Mouse (Mus musculus): ENCODE measurements around the gene Btrc. TPM values are rescaled to one million over a fixed set of nuclear protein-coding genes. Genes with fewer than 3 reads are reported as not detected.
"Not testable (repeated sequence)": the region's sequence is repeated elsewhere in the genome, so short reads cannot be mapped to it uniquely, and the experiment has no call there.

Gene Btrc
- polyA plus RNA-seq, 2 experiments: 41.5 to 44.1 TPM

DNA sequence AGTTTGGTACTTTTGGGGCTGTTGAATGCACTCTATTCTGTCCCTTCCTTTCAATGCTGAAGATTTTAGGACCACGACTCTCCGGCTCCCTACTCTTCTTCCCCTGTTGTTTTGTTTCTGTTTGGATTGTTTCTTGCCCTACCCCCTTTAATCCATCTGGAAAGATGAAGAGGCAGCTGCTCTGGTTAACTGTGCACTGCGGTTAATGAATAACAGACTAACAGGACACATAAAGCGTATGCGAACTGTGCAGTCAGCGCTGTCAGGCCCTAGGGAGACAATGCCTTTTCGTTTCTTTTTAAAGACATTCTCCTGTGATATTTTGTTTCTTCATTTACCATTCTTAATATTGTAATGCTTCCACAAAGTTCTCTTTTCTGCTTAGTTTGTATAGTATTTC is 58.7 kb downstream of the Btrc start:
- Histone ChIP-seq H3K36me3 (ENCODE audit: control insufficient read depth, insufficient read depth, low read length) (no peaks in the 10 kb centered on the region), H3K4me2 (replicated peaks; ENCODE audit: low read depth, low read length, severe bottlenecking) (no peak overlapping the region; the same call in 1 of the 2 replicates), H3K4me3 (replicated peaks; ENCODE audit: low read length) (no peak overlapping the region; the same call in 1 of the 2 replicates), H3K9me3 (ENCODE audit: control insufficient read depth, low read length) (no peaks in the 10 kb centered on the region), H3K27ac (replicated peaks; ENCODE audit: low read depth, low read length) (no peak overlapping the region), H3K9ac (ENCODE audit: low read depth, low read length, severe bottlenecking) (no peak overlapping the region), H3K4me1 (ENCODE audit: control insufficient read depth, insufficient read depth, low read length) (peaks cover 6% of the 10 kb centered on the region; the same call in 1 of the 2 replicates), H3K27me3 (ENCODE audit: control insufficient read depth, insufficient read depth, low read length) (no peaks in the 10 kb centered on the region)
- ATAC-seq (ENCODE audit: low FRiP score, low read depth) (no peak), DNase-seq (ENCODE audit: low spot score) (peak; percentile 42)
- TF ChIP-seq POLR2A (IDR thresholded peaks at IDR 0.05; ENCODE audit: borderline replicate concordance, extremely low read depth, insufficient read depth, insufficient read length): no peak
- 22% methylated on average over 7 of the region's 7 CpGs for WGBS

DNA sequence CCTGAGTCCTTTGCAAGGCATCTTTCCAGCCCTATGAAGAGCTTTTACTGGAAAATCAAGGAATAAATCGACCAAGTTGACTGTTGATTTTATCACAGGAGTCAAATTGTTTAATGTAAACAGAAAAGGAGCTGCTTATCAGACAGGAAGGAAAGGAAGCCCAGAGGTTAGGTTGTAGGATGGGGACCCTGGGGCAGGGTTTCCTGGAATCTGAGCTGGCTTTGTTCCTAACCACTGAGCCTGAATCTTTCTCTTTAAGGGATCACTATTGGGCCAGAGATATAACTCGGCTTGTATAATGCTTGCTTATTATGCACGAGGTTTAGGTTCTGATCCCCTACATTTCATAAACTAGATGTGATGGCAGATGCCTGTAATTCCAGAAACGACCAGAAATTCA is 64.6 kb downstream of the Btrc start:
- no peak for TF ChIP-seq POLR2A (IDR thresholded peaks at IDR 0.05; ENCODE audit: borderline replicate concordance, extremely low read depth, insufficient read depth, insufficient read length)
- Histone ChIP-seq H3K9me3 (ENCODE audit: control insufficient read depth, low read length) (no peaks in the 10 kb centered on the region), H3K4me1 (ENCODE audit: control insufficient read depth, insufficient read depth, low read length) (peaks cover 3% of the 10 kb centered on the region; the same call in 1 of the 2 replicates), H3K4me2 (replicated peaks; ENCODE audit: low read depth, low read length, severe bottlenecking) (no peak overlapping the region), H3K27me3 (ENCODE audit: control insufficient read depth, insufficient read depth, low read length) (no peaks in the 10 kb centered on the region), H3K9ac (ENCODE audit: low read depth, low read length, severe bottlenecking) (no peak overlapping the region), H3K27ac (replicated peaks; ENCODE audit: low read depth, low read length) (no peak overlapping the region), H3K36me3 (ENCODE audit: control insufficient read depth, insufficient read depth, low read length) (no peaks in the 10 kb centered on the region), H3K4me3 (replicated peaks; ENCODE audit: low read length) (no peak overlapping the region)
- WGBS: 74% methylated on average over 4 of the region's 4 CpGs
- no peak for DNase-seq (ENCODE audit: low spot score)
- ATAC-seq (ENCODE audit: low FRiP score, low read depth): no peak

DNA sequence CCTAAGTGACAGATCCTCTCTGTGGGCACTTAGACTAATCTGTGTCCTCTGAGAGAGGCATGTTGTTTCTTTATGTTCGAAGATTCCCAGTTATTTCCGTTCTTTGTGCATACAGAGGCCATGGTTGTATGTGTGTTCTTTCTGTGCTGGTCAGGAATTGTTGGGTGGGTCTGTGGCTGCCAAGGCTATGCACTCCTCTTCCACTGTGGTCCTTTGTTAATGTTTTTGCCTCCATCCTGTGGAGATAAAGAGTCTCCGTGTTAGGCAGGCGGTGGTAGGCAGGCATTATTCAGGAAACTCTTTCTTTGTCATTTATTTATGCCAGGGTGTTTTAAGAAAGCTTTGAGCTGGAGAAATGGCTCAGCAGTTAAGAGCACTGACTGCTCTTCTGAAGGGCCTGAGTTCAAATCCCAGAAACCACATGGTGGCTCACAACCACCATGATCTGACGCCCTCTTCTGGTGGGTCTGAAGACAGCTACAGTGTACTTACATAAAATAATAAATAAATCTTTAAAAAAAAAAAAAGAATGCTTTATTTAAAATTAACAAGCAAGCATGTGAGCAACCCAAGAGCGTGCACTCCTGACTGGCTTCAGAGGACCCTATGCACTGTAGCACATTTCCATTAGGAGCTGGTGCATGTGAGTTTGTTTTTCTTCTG is 67.6 kb downstream of the Btrc start:
- H3K9me3 ChIP-seq (ENCODE audit: control insufficient read depth, low read length): no peaks in the 10 kb centered on the region
- peaks cover 3% of the 10 kb centered on the region; the same call in 1 of the 2 replicates for H3K4me1 ChIP-seq (ENCODE audit: control insufficient read depth, insufficient read depth, low read length)
- no peaks in the 10 kb centered on the region for H3K36me3 ChIP-seq (ENCODE audit: control insufficient read depth, insufficient read depth, low read length)
- DNase-seq (ENCODE audit: low spot score) (no peak), ATAC-seq (ENCODE audit: low FRiP score, low read depth) (no peak)
- no peak for TF ChIP-seq POLR2A (IDR thresholded peaks at IDR 0.05; ENCODE audit: borderline replicate concordance, extremely low read depth, insufficient read depth, insufficient read length)
- no peak overlapping the region for H3K4me3 ChIP-seq (replicated peaks; ENCODE audit: low read length)
- H3K27ac ChIP-seq (replicated peaks; ENCODE audit: low read depth, low read length): no peak overlapping the region
- H3K4me2 ChIP-seq (replicated peaks; ENCODE audit: low read depth, low read length, severe bottlenecking): no peak overlapping the region
- no peaks in the 10 kb centered on the region for H3K27me3 ChIP-seq (ENCODE audit: control insufficient read depth, insufficient read depth, low read length)
- 85% methylated on average over 6 of the region's 6 CpGs for WGBS
- no peak overlapping the region for H3K9ac ChIP-seq (ENCODE audit: low read depth, low read length, severe bottlenecking)

DNA sequence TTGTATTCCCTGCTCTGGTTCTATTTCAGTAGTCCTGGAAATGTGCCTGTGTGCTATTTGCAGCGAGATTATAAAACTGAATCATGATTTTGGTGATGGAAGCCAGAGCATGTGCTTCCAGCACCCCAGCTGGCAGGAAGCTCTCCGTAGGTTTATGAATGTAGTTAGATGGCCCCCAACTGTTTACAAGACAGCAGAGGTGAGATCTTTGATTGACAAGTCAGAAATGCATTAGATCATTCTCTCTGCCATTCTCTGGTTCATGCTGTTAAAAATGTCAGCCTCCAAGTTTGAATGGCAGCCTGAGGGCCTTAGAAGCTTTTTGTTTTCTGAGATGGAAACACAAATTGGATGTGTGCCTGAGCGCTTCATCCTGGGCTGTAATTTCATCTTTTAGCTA is 68.8 kb downstream of the Btrc start:
- no peaks in the 10 kb centered on the region for H3K9me3 ChIP-seq (ENCODE audit: control insufficient read depth, low read length)
- H3K27me3 ChIP-seq (ENCODE audit: control insufficient read depth, insufficient read depth, low read length): no peaks in the 10 kb centered on the region
- H3K36me3 ChIP-seq (ENCODE audit: control insufficient read depth, insufficient read depth, low read length): peaks cover 2% of the 10 kb centered on the region; the same call in 1 of the 2 replicates
- H3K4me1 ChIP-seq (ENCODE audit: control insufficient read depth, insufficient read depth, low read length): peaks cover 3% of the 10 kb centered on the region; the same call in 1 of the 2 replicates
- no peak overlapping the region for H3K9ac ChIP-seq (ENCODE audit: low read depth, low read length, severe bottlenecking)
- 46% methylated on average over 3 of the region's 3 CpGs for WGBS
- H3K4me2 ChIP-seq (replicated peaks; ENCODE audit: low read depth, low read length, severe bottlenecking): no peak overlapping the region
- no peak overlapping the region for H3K4me3 ChIP-seq (replicated peaks; ENCODE audit: low read length)
- ATAC-seq (ENCODE audit: low FRiP score, low read depth) (no peak), DNase-seq (ENCODE audit: low spot score) (no peak)
- no peak for TF ChIP-seq POLR2A (IDR thresholded peaks at IDR 0.05; ENCODE audit: borderline replicate concordance, extremely low read depth, insufficient read depth, insufficient read length)
- no peak overlapping the region for H3K27ac ChIP-seq (replicated peaks; ENCODE audit: low read depth, low read length)

DNA sequence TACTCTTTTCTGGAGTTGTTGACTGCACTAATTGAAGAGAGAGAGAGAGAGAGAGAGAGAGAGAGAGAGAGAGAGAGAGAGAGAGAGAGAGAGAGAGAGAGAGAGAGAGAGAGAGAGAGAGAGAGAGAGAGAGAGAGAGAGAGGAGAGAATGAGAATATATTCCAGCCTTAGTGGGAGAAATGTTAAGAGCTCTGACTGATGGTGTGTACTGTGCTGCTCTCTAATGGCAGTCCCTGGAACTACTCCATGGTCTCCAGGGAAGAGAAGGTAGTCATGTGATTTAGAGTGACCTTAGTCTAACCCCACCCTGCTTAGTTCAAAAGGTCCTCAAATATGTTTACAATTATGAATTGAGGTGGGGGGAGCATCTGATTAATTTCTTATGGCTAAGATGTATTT is 72.5 kb downstream of the Btrc start:
- H3K4me2 ChIP-seq (replicated peaks; ENCODE audit: low read depth, low read length, severe bottlenecking); H3K9ac ChIP-seq (ENCODE audit: low read depth, low read length, severe bottlenecking); H3K27ac ChIP-seq (replicated peaks; ENCODE audit: low read depth, low read length); H3K4me3 ChIP-seq (replicated peaks; ENCODE audit: low read length); H3K9me3 ChIP-seq (ENCODE audit: control insufficient read depth, low read length); H3K27me3 ChIP-seq (ENCODE audit: control insufficient read depth, insufficient read depth, low read length); H3K4me1 ChIP-seq (ENCODE audit: control insufficient read depth, insufficient read depth, low read length); H3K36me3 ChIP-seq (ENCODE audit: control insufficient read depth, insufficient read depth, low read length): not testable (repeated sequence)
- ATAC-seq (ENCODE audit: low FRiP score, low read depth) (peak; percentile 77; the same call in 1 of the 2 replicates), DNase-seq (ENCODE audit: low spot score) (peak; percentile 74)

Measured in limb, embryonic 14.5 days (tissue).